Mouse (Mus musculus) kidney, embryonic 15.5 days (tissue): ENCODE data around the gene Ola1. TPM values are rescaled to one million over a fixed set of nuclear protein-coding genes. Genes with fewer than 3 reads are reported as not detected.

Source experiments
- ATAC-seq: fragments of 200-750 bp; cut with Nextera tagmentation; replicated peaks from 2 replicates; pipeline ENCODE4 v1.8.0; 2017; ENCODE audit warnings: moderate TSS enrichment; ENCODE audit not compliant: low FRiP score
- H3K27ac ChIP-seq: fragments of 300-500 bp; sonication (generic); 2 replicates; pipeline ENCODE4 v1.5.1; 2015; ENCODE audit warnings: mild to moderate bottlenecking, inconsistent platforms
- H3K27me3 ChIP-seq: fragments of 300-500 bp; sonication (generic); 2 replicates; pipeline ENCODE4 v1.6.1; 2015; ENCODE audit warnings: inconsistent platforms
- H3K36me3 ChIP-seq: fragments of 300-500 bp; sonication (generic); 2 replicates; pipeline ENCODE4 v1.6.1; 2015; ENCODE audit warnings: inconsistent platforms
- H3K4me1 ChIP-seq: fragments of 300-500 bp; sonication (generic); 2 replicates; pipeline ENCODE4 v1.6.1; 2015; ENCODE audit warnings: inconsistent platforms
- H3K4me2 ChIP-seq: fragments of 300-500 bp; sonication (generic); 2 replicates; pipeline ENCODE4 v1.6.1; 2015; ENCODE audit warnings: moderate library complexity, mild to moderate bottlenecking, inconsistent platforms
- H3K4me3 ChIP-seq: fragments of 300-500 bp; sonication (generic); replicated peaks from 2 replicates; pipeline ENCODE4 v1.5.1; 2015; ENCODE audit warnings: mild to moderate bottlenecking, inconsistent platforms
- H3K9ac ChIP-seq: fragments of 300-500 bp; sonication (generic); 2 replicates; pipeline ENCODE4 v1.6.1; 2015; ENCODE audit warnings: mild to moderate bottlenecking, inconsistent platforms
- H3K9me3 ChIP-seq: fragments of 300-500 bp; sonication (generic); replicated peaks from 2 replicates; pipeline ENCODE4 v1.6.1; 2016; ENCODE audit warnings: inconsistent platforms
- WGBS: fragments of 180-500 bp; shearing (Covaris S2); methylation state at CpG from one replicate; pipeline ENCODE4 v1.1.7; 2015; ENCODE audit warnings: mixed read lengths; 5-methylcytosine and 5-hydroxymethylcytosine counted together
- polyA plus RNA-seq: library from polyadenylated mRNA; unstranded; fragments of >200 nt; fragmentation: Nextera tagmentation; extraction: Ambion mirVana; gene quantifications from 2 replicates; pipeline ENCODE4 v1.2.1, GENCODE M21; 2015

The Ola1 gene
- polyA plus RNA-seq, 1 experiment from 2014 or later: 88.9 TPM

DNA sequence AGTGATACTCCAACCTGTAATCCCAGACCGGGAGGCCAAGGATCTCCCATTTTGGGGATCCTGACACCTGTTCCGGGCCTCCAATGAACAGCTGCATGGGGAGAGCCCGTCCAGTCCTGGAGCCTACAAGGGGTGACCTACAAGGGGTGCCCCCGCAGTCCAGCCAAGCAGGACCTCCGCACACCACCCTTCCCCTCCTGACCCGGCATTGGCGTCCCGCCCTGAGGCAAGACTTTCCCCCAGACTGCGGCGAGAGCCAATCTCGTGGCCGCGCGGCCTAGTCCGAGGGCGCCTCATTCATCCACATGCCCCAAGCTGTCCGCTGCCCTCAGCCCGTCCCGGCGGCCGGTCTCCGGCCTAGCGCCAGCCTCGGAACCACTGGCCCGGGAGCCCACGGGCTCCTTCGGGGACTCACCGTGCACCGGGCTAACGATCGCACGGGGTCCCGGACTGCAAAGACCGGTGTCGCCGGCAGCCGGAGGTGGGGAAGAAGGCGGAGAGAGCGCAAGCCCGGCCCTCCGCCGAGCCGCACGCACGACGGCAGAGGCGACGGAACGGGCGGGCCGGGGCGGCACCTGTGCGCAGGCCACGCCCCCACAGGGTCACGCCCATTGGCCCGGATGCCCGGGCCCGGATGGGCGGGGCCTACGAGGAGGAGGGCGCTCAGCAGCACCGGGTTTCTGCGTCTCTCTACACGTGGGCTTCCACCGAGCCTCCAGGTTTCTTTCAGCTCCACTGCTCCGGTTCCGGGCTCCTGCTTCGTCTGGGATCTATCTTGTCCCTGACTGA, 4.7 kb downstream of the Ola1 start:
- peak; percentile 98 for ATAC-seq
- Histone ChIP-seq H3K27me3 (no peaks in the 10 kb centered on the region), H3K9me3 (no peaks in the 10 kb centered on the region), H3K4me3 (peak overlapping the region; percentile 94), H3K36me3 (peaks cover 15% of the 10 kb centered on the region), H3K4me2 (peak overlapping the region; percentile 91), H3K9ac (peak overlapping the region; percentile 85), H3K4me1 (peaks cover 9% of the 10 kb centered on the region), H3K27ac (peak overlapping the region; percentile 67)
- under 1% methylated on average over 67 of the region's 68 CpGs for WGBS

DNA sequence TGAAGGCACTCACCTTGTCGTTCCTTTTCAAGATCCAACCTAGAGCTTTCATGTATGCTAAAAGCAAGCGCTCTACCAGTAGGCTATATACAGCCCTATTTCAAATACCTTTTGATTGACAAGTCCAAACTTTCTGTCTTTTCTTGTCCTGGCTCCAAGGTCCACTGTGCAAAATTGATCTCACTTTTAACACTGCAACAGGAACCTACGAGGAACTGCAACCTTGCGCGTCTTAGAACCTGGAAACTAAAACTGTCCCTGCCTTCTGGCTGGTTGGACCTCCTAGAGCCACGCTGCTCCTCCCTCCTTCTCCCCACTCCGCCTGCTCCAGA, 5.2 kb downstream of the Ola1 start:
- peak overlapping the region; percentile 85 for H3K9ac ChIP-seq
- 26% methylated on average over 7 of the region's 7 CpGs for WGBS
- no peak for ATAC-seq
- H3K4me2 ChIP-seq: peak overlapping the region; percentile 91
- H3K4me1 ChIP-seq: peaks cover 9% of the 10 kb centered on the region
- peaks cover 15% of the 10 kb centered on the region for H3K36me3 ChIP-seq
- H3K27ac ChIP-seq: peak overlapping the region; percentile 67
- peak overlapping the region; percentile 94 for H3K4me3 ChIP-seq
- no peaks in the 10 kb centered on the region for H3K9me3 ChIP-seq
- H3K27me3 ChIP-seq: no peaks in the 10 kb centered on the region

DNA sequence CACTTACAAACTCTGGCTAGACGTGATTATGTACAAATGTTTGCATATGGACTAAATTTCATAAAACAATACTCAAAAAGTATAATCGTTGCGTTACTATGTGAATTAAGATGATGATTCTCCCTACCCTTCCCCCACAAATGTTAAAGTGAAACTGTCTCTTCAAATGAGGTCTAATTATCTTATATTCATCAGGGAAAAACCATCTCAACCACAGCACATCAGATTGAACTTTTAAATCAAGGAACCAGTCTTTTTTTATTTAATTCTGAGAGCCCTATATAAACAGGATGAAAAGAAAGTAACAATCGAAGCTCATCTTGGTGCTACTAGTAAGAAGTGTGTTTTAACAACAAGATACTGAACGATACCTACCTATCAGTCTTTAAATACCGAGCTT, 14.4 kb downstream of the Ola1 start:
- no peak for ATAC-seq
- no peak overlapping the region for H3K4me3 ChIP-seq
- no peaks in the 10 kb centered on the region for H3K4me1 ChIP-seq
- H3K9ac ChIP-seq: no peak overlapping the region
- no peak overlapping the region for H3K4me2 ChIP-seq
- no peaks in the 10 kb centered on the region for H3K27me3 ChIP-seq
- WGBS: 90% methylated on average over 6 of the region's 6 CpGs
- no peaks in the 10 kb centered on the region for H3K9me3 ChIP-seq
- H3K27ac ChIP-seq: no peak overlapping the region
- peaks cover 17% of the 10 kb centered on the region; the same call in 1 of the 2 replicates for H3K36me3 ChIP-seq

DNA sequence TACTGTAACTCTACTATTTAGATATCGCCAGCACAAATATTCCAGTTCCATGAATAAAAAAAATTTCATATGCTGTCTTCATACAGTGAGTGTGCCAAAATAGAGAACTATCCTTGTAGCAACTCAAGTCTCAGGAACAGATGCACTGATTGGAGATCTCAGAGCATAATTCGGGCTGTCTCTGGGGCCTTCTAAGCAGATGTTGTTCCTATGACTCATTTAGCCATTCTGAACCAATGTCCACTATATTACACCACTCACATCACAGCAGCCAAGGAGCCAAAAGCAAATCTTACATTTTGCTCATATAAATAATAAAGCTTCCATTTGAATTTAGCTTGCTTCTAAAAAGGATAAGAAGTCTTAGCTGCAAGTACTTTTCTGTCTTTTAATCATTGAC, 30.2 kb downstream of the Ola1 start:
- H3K4me3 ChIP-seq: no peak overlapping the region
- no peaks in the 10 kb centered on the region for H3K9me3 ChIP-seq
- H3K27ac ChIP-seq: no peak overlapping the region
- no peaks in the 10 kb centered on the region for H3K36me3 ChIP-seq
- no peaks in the 10 kb centered on the region for H3K4me1 ChIP-seq
- no peak for ATAC-seq
- no peak overlapping the region for H3K4me2 ChIP-seq
- WGBS: 96% methylated on average over 2 of the region's 2 CpGs
- no peak overlapping the region for H3K9ac ChIP-seq
- H3K27me3 ChIP-seq: no peaks in the 10 kb centered on the region

DNA sequence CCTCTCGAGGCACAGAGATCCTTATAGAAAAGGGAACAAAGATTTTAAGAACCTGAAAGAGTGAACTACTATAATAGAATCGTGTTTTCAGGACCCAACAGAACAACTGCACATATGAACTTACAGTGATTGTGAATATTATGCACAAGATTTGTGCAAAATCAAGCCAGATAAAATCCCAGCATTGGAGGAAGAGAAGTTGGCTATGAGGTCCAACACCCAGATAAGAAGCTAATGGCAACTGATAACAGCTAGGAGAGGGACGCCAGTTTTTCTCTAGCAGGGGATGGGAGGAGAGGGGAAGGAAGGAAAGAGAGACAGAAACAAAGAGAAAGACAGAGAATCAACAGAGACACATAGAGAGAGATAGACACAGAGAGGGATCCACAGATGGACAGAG, 33.5 kb downstream of the Ola1 start:
- Histone ChIP-seq H3K4me2 (no peak overlapping the region), H3K4me3 (no peak overlapping the region), H3K9ac (no peak overlapping the region), H3K36me3 (no peaks in the 10 kb centered on the region), H3K4me1 (no peaks in the 10 kb centered on the region), H3K27me3 (no peaks in the 10 kb centered on the region), H3K27ac (no peak overlapping the region), H3K9me3 (no peaks in the 10 kb centered on the region)
- no peak for ATAC-seq
- WGBS: 84% methylated on average over 3 of the region's 3 CpGs

DNA sequence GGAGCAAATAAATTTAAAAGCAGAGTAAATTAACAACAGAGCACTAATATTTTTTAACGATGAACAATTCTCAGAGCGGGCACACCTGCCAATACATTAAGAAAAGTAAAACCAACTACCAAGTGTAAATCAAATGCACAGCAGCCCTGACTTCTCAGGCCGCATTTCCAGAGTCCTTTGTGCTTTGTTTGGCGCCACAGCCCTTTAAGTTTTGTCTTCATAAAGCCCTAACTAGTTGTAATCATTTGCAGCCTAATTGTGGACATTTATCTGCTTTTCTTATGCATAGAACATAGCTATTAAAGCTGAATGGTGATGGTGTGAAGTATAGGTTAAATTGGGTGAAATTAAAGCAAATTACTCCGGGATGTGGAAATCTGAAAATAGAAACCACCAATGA, 49.2 kb downstream of the Ola1 start:
- Histone ChIP-seq H3K4me3 (no peak overlapping the region), H3K27me3 (no peaks in the 10 kb centered on the region), H3K9ac (no peak overlapping the region), H3K27ac (no peak overlapping the region), H3K4me2 (no peak overlapping the region), H3K9me3 (no peaks in the 10 kb centered on the region), H3K36me3 (no peaks in the 10 kb centered on the region), H3K4me1 (no peaks in the 10 kb centered on the region)
- 75% methylated on average over 5 of the region's 5 CpGs for WGBS
- ATAC-seq: no peak

DNA sequence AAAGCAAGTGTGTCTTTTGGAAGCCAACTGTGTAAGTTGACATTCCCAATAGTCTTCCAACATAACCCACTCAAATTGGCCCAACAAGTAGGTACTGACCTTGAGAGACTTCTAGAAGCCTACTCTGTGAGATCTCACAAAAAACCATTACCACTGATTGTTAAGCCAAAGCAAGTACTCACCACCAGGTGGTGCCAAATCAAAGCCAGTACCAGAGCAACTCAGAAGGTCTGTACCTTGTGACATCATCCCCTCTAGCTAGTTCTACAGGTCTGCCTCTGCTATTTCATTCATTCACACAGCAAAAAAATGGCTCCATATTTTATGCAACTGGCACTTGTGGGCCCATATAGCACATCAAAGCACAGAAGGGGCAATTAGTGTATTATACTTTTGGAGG, 51.6 kb downstream of the Ola1 start:
- Histone ChIP-seq H3K27ac (no peak overlapping the region), H3K4me1 (no peaks in the 10 kb centered on the region)
- ATAC-seq: no peak

DNA sequence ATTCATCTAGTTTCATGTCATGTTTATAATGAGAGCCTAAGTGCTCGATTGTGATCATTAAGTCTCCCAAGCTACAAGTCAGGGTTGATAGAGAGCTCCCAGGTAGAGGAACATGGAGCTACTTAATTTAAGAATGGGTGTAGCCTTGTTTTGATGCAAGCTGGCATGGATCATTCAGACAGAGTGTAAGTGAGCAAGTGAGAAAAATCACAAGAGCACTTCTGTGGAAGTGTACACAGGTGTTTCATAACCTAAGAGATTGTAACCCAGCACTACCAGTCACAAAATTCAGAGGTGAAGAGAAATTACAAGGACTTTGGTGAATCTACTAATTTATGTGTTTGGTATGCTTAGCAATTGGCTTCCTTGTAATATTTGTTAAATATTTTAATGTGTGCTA, 54.1 kb downstream of the Ola1 start:
- Histone ChIP-seq H3K27ac (no peak overlapping the region), H3K4me1 (no peaks in the 10 kb centered on the region), H3K9ac (no peak overlapping the region), H3K9me3 (no peaks in the 10 kb centered on the region), H3K4me2 (no peak overlapping the region), H3K27me3 (no peaks in the 10 kb centered on the region), H3K4me3 (no peak overlapping the region), H3K36me3 (no peaks in the 10 kb centered on the region)
- WGBS: 73% methylated on average over 1 of the region's 1 CpGs
- ATAC-seq: no peak

More for the DNA sequence above, 51.6 kb downstream of the Ola1 start:
- H3K4me3 ChIP-seq: no peak overlapping the region
- no peak overlapping the region for H3K4me2 ChIP-seq
- no peaks in the 10 kb centered on the region for H3K27me3 ChIP-seq
- no peak overlapping the region for H3K9ac ChIP-seq
- no peaks in the 10 kb centered on the region for H3K9me3 ChIP-seq
- no peaks in the 10 kb centered on the region for H3K36me3 ChIP-seq

DNA sequence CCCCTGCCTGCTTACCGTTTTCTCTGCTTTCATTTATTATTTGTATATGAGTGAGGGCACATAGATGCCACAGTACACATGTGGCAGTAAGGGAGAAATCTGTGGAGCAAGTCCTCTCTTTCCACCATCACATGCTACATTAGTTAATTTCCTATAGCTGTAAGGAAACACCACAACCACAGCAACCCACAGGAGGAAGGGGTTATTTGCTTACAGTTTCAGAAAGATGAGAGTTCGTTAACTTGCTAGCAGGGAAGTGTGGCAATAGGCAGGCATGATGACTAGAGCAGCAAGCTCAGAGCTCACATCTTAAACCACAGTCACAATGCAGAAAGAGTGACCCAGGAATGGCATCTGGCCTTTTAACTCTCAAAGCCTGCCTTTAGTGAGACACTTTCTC, 58.0 kb downstream of the Ola1 start:
- Histone ChIP-seq H3K27me3 (no peaks in the 10 kb centered on the region), H3K27ac (no peak overlapping the region)
- WGBS: 77% methylated on average over 2 of the region's 2 CpGs

DNA sequence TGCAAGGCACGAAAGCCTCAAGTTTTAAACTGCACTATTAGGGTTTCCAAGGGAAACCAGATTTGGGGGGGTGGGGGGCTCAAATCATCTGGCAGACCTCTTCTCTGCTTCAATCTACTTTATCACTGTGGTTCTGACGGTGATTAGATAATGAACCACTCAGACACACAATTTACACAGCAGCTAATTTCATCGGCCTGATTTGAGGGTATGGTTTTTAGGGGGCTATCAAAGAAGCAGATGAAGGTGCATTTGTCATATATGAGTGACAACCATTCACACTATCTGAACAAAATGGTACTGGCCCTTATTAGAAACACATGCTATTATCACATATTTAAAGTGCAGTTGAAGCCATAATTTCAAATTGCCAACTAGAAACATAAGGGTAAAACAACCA, 61.5 kb downstream of the Ola1 start:
- Histone ChIP-seq H3K27me3 (no peaks in the 10 kb centered on the region), H3K9ac (no peak overlapping the region), H3K4me3 (no peak overlapping the region), H3K4me1 (no peaks in the 10 kb centered on the region), H3K9me3 (no peaks in the 10 kb centered on the region), H3K27ac (no peak overlapping the region), H3K4me2 (no peak overlapping the region), H3K36me3 (peaks cover 23% of the 10 kb centered on the region)
- 90% methylated on average over 3 of the region's 3 CpGs for WGBS
- no peak for ATAC-seq

More for the DNA sequence above, 58.0 kb downstream of the Ola1 start:
- Histone ChIP-seq H3K4me3 (no peak overlapping the region), H3K9me3 (no peaks in the 10 kb centered on the region), H3K4me2 (no peak overlapping the region), H3K4me1 (no peaks in the 10 kb centered on the region), H3K9ac (no peak overlapping the region), H3K36me3 (peaks cover 10% of the 10 kb centered on the region)
- no peak for ATAC-seq

DNA sequence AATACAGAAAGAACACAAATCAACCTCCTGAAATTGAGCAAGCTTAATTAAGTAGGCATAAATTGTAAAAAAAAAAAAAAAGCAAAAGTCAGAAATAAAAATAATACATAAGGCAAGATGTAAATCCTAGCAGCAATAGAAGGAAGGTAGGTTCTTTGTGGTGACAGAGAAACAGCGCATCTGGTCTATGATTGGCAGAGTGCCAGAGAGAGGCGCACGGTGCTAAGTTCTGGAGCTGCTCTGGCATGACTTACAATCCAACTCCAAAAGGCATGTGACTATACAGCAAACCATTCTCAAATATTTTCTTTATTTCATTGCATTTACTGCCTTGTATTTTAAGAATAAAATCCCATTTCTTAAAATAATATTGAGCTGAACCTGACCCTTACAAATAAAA, 68.2 kb downstream of the Ola1 start:
- no peaks in the 10 kb centered on the region for H3K4me1 ChIP-seq
- 57% methylated on average over 3 of the region's 3 CpGs for WGBS

DNA sequence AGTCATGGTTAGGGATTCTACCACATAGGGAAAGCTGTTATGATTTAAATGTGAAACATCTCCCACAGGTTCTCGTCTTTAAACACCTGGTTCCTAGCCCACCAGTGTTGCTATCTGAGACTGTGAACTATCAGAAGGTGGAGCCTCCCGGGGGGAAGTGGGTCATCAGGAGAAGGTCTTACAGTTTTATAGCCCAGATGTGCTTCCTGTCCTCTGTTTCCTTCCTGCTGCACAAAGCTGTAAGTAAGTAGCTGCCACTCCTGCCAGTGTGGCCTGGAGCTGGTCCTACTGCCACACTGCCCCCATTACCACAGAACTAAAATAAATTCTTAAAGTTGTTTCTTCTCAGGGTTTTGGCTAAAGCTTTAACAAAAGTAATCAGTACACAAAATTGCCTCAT, 72.6 kb downstream of the Ola1 start:
- H3K27ac ChIP-seq: no peak overlapping the region
- no peaks in the 10 kb centered on the region for H3K9me3 ChIP-seq
- H3K27me3 ChIP-seq: no peaks in the 10 kb centered on the region
- H3K36me3 ChIP-seq: no peaks in the 10 kb centered on the region
- no peak overlapping the region for H3K4me2 ChIP-seq
- no peak overlapping the region for H3K9ac ChIP-seq
- WGBS: 38% methylated on average over 2 of the region's 2 CpGs
- ATAC-seq: no peak
- H3K4me3 ChIP-seq: no peak overlapping the region
- H3K4me1 ChIP-seq: peaks cover 5% of the 10 kb centered on the region

More for the DNA sequence above, 68.2 kb downstream of the Ola1 start:
- H3K9me3 ChIP-seq: no peaks in the 10 kb centered on the region
- no peak overlapping the region for H3K9ac ChIP-seq
- H3K4me2 ChIP-seq: no peak overlapping the region
- H3K27ac ChIP-seq: no peak overlapping the region
- H3K27me3 ChIP-seq: no peaks in the 10 kb centered on the region
- no peak overlapping the region for H3K4me3 ChIP-seq
- no peak for ATAC-seq
- H3K36me3 ChIP-seq: peaks cover 14% of the 10 kb centered on the region; the same call in 1 of the 2 replicates

DNA sequence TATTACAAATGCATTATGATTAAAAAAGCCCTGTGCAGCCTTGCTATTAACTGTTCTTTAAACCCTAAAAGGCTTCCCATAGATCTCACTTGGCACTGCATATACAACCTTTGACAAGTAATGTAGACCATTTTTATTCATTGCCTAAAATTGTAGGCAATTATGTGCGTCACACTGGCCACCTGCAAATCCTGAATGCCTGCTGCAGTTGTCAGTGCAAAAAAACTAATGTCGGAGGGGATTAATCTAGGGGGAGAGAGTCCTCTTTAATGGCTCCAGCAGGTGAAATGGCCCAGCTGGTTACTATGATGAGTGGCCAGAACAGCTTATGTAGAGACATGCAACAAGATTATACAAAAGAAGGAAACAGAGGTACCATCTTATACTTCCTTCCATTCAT, 75.0 kb downstream of the Ola1 start:
- Histone ChIP-seq H3K36me3 (no peaks in the 10 kb centered on the region), H3K27me3 (no peaks in the 10 kb centered on the region), H3K27ac (no peak overlapping the region), H3K9ac (no peak overlapping the region), H3K9me3 (no peaks in the 10 kb centered on the region), H3K4me3 (no peak overlapping the region), H3K4me1 (peaks cover 5% of the 10 kb centered on the region), H3K4me2 (no peak overlapping the region)
- WGBS: 54% methylated on average over 2 of the region's 2 CpGs
- ATAC-seq: no peak
